Mouse (Mus musculus): ENCODE measurements around the gene Mfap4. TPM values are rescaled to one million over a fixed set of nuclear protein-coding genes. Genes with fewer than 3 reads are reported as not detected.

The Mfap4 gene
- total and polyA plus RNA-seq, 2 experiments: 0.28 to 4.2 TPM

- Histone ChIP-seq H3K4me1 (ENCODE audit: control insufficient read depth, insufficient read depth, low read length) (no peaks in the 10 kb centered on the region), H3K9ac (ENCODE audit: low read depth, low read length) (no peak overlapping the region), H3K27me3 (ENCODE audit: control insufficient read depth, insufficient read depth, low read length) (no peaks in the 10 kb centered on the region), H3K36me3 (ENCODE audit: control insufficient read depth, insufficient read depth, low read length) (peaks cover 11% of the 10 kb centered on the region), H3K27ac (replicated peaks; ENCODE audit: insufficient read depth, low read depth, low read length) (no peak overlapping the region), H3K79me2 (ENCODE audit: control insufficient read depth, insufficient read depth, low read length) (no peaks in the 10 kb centered on the region), H3K4me3 (ENCODE audit: insufficient read depth, low read depth, low read length) (no peak overlapping the region)
- no peak for DNase-seq (ENCODE audit: extremely low read depth, low read depth, low spot score)
- 68% methylated on average over 1 of the region's 1 CpGs for WGBS
- TF ChIP-seq CTCF (IDR thresholded peaks at IDR 0.05; ENCODE audit: low read depth, low read length): no peak
- TF ChIP-seq POLR2A (IDR thresholded peaks at IDR 0.05; ENCODE audit: extremely low read depth, insufficient read depth, low read length): no peak
Measured at GRCm38 (mm10) chr11:61517971-61518370, 32.7 kb downstream of the Mfap4 start.

DNA sequence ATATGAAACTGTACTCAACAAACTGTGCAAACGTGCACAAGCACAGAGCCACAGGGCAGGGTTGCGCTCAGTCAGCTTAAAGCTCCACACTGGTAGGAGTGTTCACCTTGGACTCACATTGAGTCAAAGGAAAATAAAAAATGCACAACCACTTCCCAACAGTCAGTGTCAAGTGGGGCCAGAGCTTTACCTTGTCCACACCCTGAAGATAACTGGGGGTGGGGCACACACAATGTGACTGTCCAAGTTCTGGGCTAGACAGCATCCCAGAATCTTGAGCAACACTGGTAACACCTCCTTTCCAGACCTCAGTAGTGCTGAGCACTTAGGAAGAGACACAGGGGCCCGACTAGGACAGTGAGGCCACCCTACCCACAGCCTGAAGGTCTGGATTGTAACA, 33.6 kb downstream of the Mfap4 start:
- H3K36me3 ChIP-seq (ENCODE audit: control insufficient read depth, insufficient read depth, low read length): peaks cover 11% of the 10 kb centered on the region
- TF ChIP-seq POLR2A (IDR thresholded peaks at IDR 0.05; ENCODE audit: extremely low read depth, insufficient read depth, low read length): no peak
- no peak for TF ChIP-seq CTCF (IDR thresholded peaks at IDR 0.05; ENCODE audit: low read depth, low read length)
- no peak for DNase-seq (ENCODE audit: extremely low read depth, low read depth, low spot score)
- H3K4me3 ChIP-seq (ENCODE audit: insufficient read depth, low read depth, low read length): no peak overlapping the region
- no peaks in the 10 kb centered on the region for H3K79me2 ChIP-seq (ENCODE audit: control insufficient read depth, insufficient read depth, low read length)
- no peak overlapping the region for H3K9ac ChIP-seq (ENCODE audit: low read depth, low read length)
- no peaks in the 10 kb centered on the region for H3K27me3 ChIP-seq (ENCODE audit: control insufficient read depth, insufficient read depth, low read length)
- H3K27ac ChIP-seq (replicated peaks; ENCODE audit: insufficient read depth, low read depth, low read length): no peak overlapping the region
- no peaks in the 10 kb centered on the region for H3K4me1 ChIP-seq (ENCODE audit: control insufficient read depth, insufficient read depth, low read length)
- WGBS: 93% methylated on average over 3 of the region's 3 CpGs

- Histone ChIP-seq H3K4me3 (ENCODE audit: insufficient read depth, low read depth, low read length) (no peak overlapping the region), H3K36me3 (ENCODE audit: control insufficient read depth, insufficient read depth, low read length) (peaks cover 11% of the 10 kb centered on the region), H3K27me3 (ENCODE audit: control insufficient read depth, insufficient read depth, low read length) (no peaks in the 10 kb centered on the region), H3K4me1 (ENCODE audit: control insufficient read depth, insufficient read depth, low read length) (no peaks in the 10 kb centered on the region), H3K9ac (ENCODE audit: low read depth, low read length) (no peak overlapping the region), H3K27ac (replicated peaks; ENCODE audit: insufficient read depth, low read depth, low read length) (no peak overlapping the region), H3K79me2 (ENCODE audit: control insufficient read depth, insufficient read depth, low read length) (no peaks in the 10 kb centered on the region; the same call in 1 of the 2 replicates)
- DNase-seq (ENCODE audit: extremely low read depth, low read depth, low spot score): no peak
- 89% methylated on average over 3 of the region's 3 CpGs for WGBS
- no peak for TF ChIP-seq POLR2A (IDR thresholded peaks at IDR 0.05; ENCODE audit: extremely low read depth, insufficient read depth, low read length)
- TF ChIP-seq CTCF (IDR thresholded peaks at IDR 0.05; ENCODE audit: low read depth, low read length): no peak
Measured at GRCm38 (mm10) chr11:61519484-61520107, 34.4 kb downstream of the Mfap4 start.

- TF ChIP-seq CTCF (IDR thresholded peaks at IDR 0.05; ENCODE audit: low read depth, low read length) (no peak), POLR2A (IDR thresholded peaks at IDR 0.05; ENCODE audit: extremely low read depth, insufficient read depth, low read length) (no peak)
- Histone ChIP-seq H3K27ac (replicated peaks; ENCODE audit: insufficient read depth, low read depth, low read length) (no peak overlapping the region), H3K9ac (ENCODE audit: low read depth, low read length) (no peak overlapping the region), H3K4me1 (ENCODE audit: control insufficient read depth, insufficient read depth, low read length) (peaks cover 6% of the 10 kb centered on the region; the same call in 1 of the 2 replicates), H3K36me3 (ENCODE audit: control insufficient read depth, insufficient read depth, low read length) (peaks cover 10% of the 10 kb centered on the region), H3K79me2 (ENCODE audit: control insufficient read depth, insufficient read depth, low read length) (peaks cover 6% of the 10 kb centered on the region; the same call in 1 of the 2 replicates), H3K27me3 (ENCODE audit: control insufficient read depth, insufficient read depth, low read length) (no peaks in the 10 kb centered on the region), H3K4me3 (ENCODE audit: insufficient read depth, low read depth, low read length) (no peak overlapping the region)
- WGBS: 88% methylated on average over 1 of the region's 1 CpGs
- DNase-seq (ENCODE audit: extremely low read depth, low read depth, low spot score): no peak
Measured at GRCm38 (mm10) chr11:61526872-61527271, 41.6 kb downstream of the Mfap4 start.

DNA sequence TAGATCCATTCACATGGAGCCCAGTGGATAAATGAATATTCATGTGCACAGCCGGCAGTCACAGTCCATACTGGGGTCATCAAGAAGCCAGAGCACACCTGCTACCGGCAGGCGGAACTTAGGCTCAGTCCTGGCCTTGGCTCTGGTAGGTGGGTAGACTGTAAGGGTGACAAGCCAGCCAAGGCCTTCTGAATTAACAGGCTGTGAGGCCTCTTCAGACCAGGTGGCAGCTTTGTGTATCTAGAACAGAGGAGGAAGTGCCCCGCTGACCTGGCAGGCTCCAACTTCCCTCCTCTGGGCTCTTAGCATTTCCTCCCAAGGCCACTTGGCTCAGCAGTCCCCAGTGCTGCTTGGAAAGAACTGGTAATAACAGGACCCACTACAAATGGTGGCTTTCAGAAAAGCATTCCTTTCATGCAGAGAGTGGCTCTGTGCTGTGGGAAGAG, 44.1 kb downstream of the Mfap4 start:
- no peaks in the 10 kb centered on the region for H3K27me3 ChIP-seq (ENCODE audit: control insufficient read depth, insufficient read depth, low read length)
- DNase-seq (ENCODE audit: extremely low read depth, low read depth, low spot score): peak; percentile 15
- peaks cover 6% of the 10 kb centered on the region; the same call in 1 of the 2 replicates for H3K79me2 ChIP-seq (ENCODE audit: control insufficient read depth, insufficient read depth, low read length)
- H3K4me1 ChIP-seq (ENCODE audit: control insufficient read depth, insufficient read depth, low read length): peaks cover 7% of the 10 kb centered on the region; the same call in 1 of the 2 replicates
- H3K27ac ChIP-seq (replicated peaks; ENCODE audit: insufficient read depth, low read depth, low read length): peak overlapping the region; percentile 40; the same call in 1 of the 2 replicates
- H3K4me3 ChIP-seq (ENCODE audit: insufficient read depth, low read depth, low read length): no peak overlapping the region
- WGBS: 79% methylated on average over 4 of the region's 4 CpGs
- no peak overlapping the region for H3K9ac ChIP-seq (ENCODE audit: low read depth, low read length)
- TF ChIP-seq POLR2A (IDR thresholded peaks at IDR 0.05; ENCODE audit: extremely low read depth, insufficient read depth, low read length) (no peak), CTCF (IDR thresholded peaks at IDR 0.05; ENCODE audit: low read depth, low read length) (no peak)
- peaks cover 7% of the 10 kb centered on the region for H3K36me3 ChIP-seq (ENCODE audit: control insufficient read depth, insufficient read depth, low read length)

DNA sequence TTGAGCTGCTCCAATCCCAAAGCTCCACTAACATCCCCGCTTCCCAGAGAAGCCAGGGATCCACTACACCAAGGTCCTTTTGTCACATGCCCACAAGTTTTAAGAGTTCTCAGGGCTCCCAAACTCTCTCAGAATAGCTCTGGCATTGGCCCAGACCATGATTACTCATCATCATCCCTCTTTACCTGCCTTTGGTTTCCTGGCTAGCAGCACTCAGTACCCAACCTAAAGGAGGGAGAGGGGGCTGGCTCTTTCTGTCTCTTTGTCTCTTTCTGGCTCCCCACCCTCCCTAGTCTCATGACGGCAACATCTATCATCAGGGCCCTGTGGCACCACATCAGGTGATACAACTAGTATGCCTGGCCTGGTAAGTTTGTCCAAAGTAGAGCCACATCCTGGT, 47.6 kb downstream of the Mfap4 start:
- no peak for DNase-seq (ENCODE audit: extremely low read depth, low read depth, low spot score)
- Histone ChIP-seq H3K79me2 (ENCODE audit: control insufficient read depth, insufficient read depth, low read length) (no peaks in the 10 kb centered on the region), H3K9ac (ENCODE audit: low read depth, low read length) (no peak overlapping the region), H3K27ac (replicated peaks; ENCODE audit: insufficient read depth, low read depth, low read length) (no peak overlapping the region), H3K27me3 (ENCODE audit: control insufficient read depth, insufficient read depth, low read length) (no peaks in the 10 kb centered on the region), H3K4me1 (ENCODE audit: control insufficient read depth, insufficient read depth, low read length) (peaks cover 12% of the 10 kb centered on the region; the same call in 1 of the 2 replicates), H3K36me3 (ENCODE audit: control insufficient read depth, insufficient read depth, low read length) (peaks cover 7% of the 10 kb centered on the region), H3K4me3 (ENCODE audit: insufficient read depth, low read depth, low read length) (no peak overlapping the region)
- 100% methylated on average over 2 of the region's 2 CpGs for WGBS
- TF ChIP-seq CTCF (IDR thresholded peaks at IDR 0.05; ENCODE audit: low read depth, low read length) (no peak), POLR2A (IDR thresholded peaks at IDR 0.05; ENCODE audit: extremely low read depth, insufficient read depth, low read length) (no peak)

Data from liver, adult 2 months (tissue).